Mouse (Mus musculus) myocyte (in vitro differentiated cells): ENCODE results near the gene Pagr1b. TPM values are rescaled to one million over a fixed set of nuclear protein-coding genes. Genes with fewer than 3 reads are reported as not detected.

Experiments used
- H3K27me3 ChIP-seq: one replicate; pipeline ENCODE4 v1.6.1; 2011; ENCODE audit not compliant: control insufficient read depth, insufficient read depth, insufficient read length
- H3K36me3 ChIP-seq: one replicate; pipeline ENCODE4 v1.6.1; 2011; ENCODE audit not compliant: control insufficient read depth, insufficient read depth
- H3K4me2 ChIP-seq: one replicate; pipeline ENCODE4 v1.6.1; 2011; ENCODE audit warnings: low read depth, control low read depth
- H3K4me3 ChIP-seq: one replicate; pipeline ENCODE4 v1.5.1; 2011; ENCODE audit warnings: mild to moderate bottlenecking, control low read depth, moderate library complexity
- H3K79me2 ChIP-seq: one replicate; pipeline ENCODE4 v1.6.1; 2011; ENCODE audit not compliant: control insufficient read depth, insufficient read depth
- H3ac ChIP-seq: one replicate; pipeline ENCODE4 v1.6.1; 2011; ENCODE audit not compliant: control insufficient read depth, insufficient read length
- CEBPB ChIP-seq: IDR thresholded peaks from 2 replicates; pipeline ENCODE4 v1.6.1; 2011; ENCODE audit warnings: mild to moderate bottlenecking, moderate library complexity; ENCODE audit not compliant: poor library complexity, insufficient read depth, severe bottlenecking
- E2F4 ChIP-seq: IDR thresholded peaks from one replicate; pipeline ENCODE4 v1.6.1; 2011; ENCODE audit warnings: mild to moderate bottlenecking, control low read depth, moderate library complexity; ENCODE audit not compliant: insufficient read depth
- MAX ChIP-seq: IDR thresholded peaks from one replicate; pipeline ENCODE4 v1.6.1; 2011; ENCODE audit warnings: low read depth, mild to moderate bottlenecking, control low read depth
- MYOD1 ChIP-seq, 3 experiments: IDR thresholded peaks; one replicate each; pipeline ENCODE4 v1.6.1; 2011; ENCODE audit warnings: control low read depth in 2 of 3, low read depth in 2 of 3, mild to moderate bottlenecking in 2 of 3, moderate library complexity in 1 of 3; ENCODE audit not compliant: insufficient read length in 2 of 3, control insufficient read depth in 1 of 3
- MYOG ChIP-seq, 3 experiments: IDR thresholded peaks; one replicate each; pipeline ENCODE4 v1.6.1; 2011; ENCODE audit warnings: control low read depth in 2 of 3, low read depth in 2 of 3, mild to moderate bottlenecking in 2 of 3; ENCODE audit not compliant: insufficient read length in 2 of 3, control insufficient read depth in 1 of 3, insufficient read depth in 1 of 3
- POLR2A ChIP-seq: IDR thresholded peaks from one replicate; pipeline ENCODE4 v1.6.1; 2011; ENCODE audit warnings: low read depth, mild to moderate bottlenecking, control low read depth, moderate library complexity; ENCODE audit not compliant: insufficient read length
- POLR2AphosphoS2 ChIP-seq: IDR thresholded peaks from one replicate; pipeline ENCODE4 v1.6.1; 2011; ENCODE audit warnings: low read depth, control low read depth; ENCODE audit not compliant: insufficient read length
- REST ChIP-seq: IDR thresholded peaks from one replicate; pipeline ENCODE4 v1.6.1; 2011; ENCODE audit warnings: mild to moderate bottlenecking, control low read depth, moderate library complexity; ENCODE audit not compliant: insufficient read depth, insufficient read length
- SRF ChIP-seq: IDR thresholded peaks from one replicate; pipeline ENCODE4 v1.6.1; 2011; ENCODE audit warnings: low read depth; ENCODE audit not compliant: control insufficient read depth, insufficient read length
- TCF12 ChIP-seq: IDR thresholded peaks from one replicate; pipeline ENCODE4 v1.6.1; 2011; ENCODE audit warnings: mild to moderate bottlenecking, control low read depth; ENCODE audit not compliant: poor library complexity, insufficient read depth, severe bottlenecking
- TCF3 ChIP-seq: IDR thresholded peaks from one replicate; pipeline ENCODE4 v1.6.1; 2011; ENCODE audit warnings: low read depth, control low read depth; ENCODE audit not compliant: insufficient read length
- USF1 ChIP-seq: IDR thresholded peaks from one replicate; pipeline ENCODE4 v1.6.1; 2011; ENCODE audit warnings: low read depth, mild to moderate bottlenecking, control low read depth, moderate library complexity
- polyA plus RNA-seq: library from polyadenylated mRNA; unstranded; fragments of >200 nt; fragmentation: generic; extraction: Trizol; gene quantifications from one replicate; pipeline ENCODE4 v1.2.1, GENCODE M21; 2012; ENCODE audit warnings: missing spikeins

The Pagr1b gene
- polyA plus RNA-seq, 1 experiment = 0.95 TPM

DNA sequence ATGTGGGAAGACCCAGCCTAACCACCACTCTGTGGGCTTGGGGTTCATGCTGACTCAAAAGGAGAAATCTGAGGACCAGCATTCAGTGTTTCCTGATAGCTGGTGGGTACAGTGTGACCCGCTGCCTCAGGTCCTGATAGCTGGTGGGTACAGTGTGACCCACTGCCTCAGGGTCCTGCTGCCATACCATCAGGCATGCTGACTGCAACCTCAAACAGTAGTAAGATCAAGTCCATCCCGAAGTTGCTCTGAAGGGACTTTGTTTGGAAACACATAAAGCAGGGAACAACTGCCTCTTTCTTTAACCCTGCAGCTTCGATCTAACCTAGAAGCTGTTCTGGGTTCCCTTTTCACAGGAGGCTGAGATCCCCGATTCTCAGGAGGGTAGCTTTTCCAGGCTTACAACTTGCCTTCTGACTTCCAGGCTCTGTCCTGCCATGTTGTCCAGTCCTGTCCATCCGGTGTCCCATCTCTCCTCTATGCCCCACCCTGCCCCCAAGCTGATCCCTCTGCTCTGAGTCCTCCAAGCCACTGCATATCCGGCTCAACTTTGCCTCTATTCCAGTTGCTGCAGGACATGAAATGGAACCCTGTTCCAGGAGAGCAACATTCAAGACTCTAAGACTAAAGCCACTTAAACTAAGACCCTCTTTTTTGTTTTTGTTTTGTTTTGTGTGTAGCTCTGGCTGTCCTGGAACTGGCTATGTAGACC, 8.8 kb downstream of the Pagr1b start:
- no peaks in the 10 kb centered on the region for H3K36me3 ChIP-seq
- TF ChIP-seq CEBPB (no peak), MYOG (IDR thresholded peaks at IDR 0.05; ENCODE audit: control insufficient read depth in 1 of 3, insufficient read depth in 1 of 3, insufficient read length in 2 of 3, low read depth in 2 of 3) (no peak), SRF (no peak), POLR2A (no peak), REST (no peak), MYOD1 (IDR thresholded peaks at IDR 0.05; ENCODE audit: control insufficient read depth in 1 of 3, insufficient read length in 2 of 3, low read depth in 2 of 3) (no peak), MAX (no peak), USF1 (no peak), TCF3 (no peak), TCF12 (no peak), E2F4 (no peak), POLR2AphosphoS2 (no peak)
- H3ac ChIP-seq = no peak overlapping the region
- no peak overlapping the region for H3K4me3 ChIP-seq
- peaks cover 17% of the 10 kb centered on the region for H3K79me2 ChIP-seq
- no peak overlapping the region for H3K4me2 ChIP-seq
- H3K27me3 ChIP-seq = no peaks in the 10 kb centered on the region

DNA sequence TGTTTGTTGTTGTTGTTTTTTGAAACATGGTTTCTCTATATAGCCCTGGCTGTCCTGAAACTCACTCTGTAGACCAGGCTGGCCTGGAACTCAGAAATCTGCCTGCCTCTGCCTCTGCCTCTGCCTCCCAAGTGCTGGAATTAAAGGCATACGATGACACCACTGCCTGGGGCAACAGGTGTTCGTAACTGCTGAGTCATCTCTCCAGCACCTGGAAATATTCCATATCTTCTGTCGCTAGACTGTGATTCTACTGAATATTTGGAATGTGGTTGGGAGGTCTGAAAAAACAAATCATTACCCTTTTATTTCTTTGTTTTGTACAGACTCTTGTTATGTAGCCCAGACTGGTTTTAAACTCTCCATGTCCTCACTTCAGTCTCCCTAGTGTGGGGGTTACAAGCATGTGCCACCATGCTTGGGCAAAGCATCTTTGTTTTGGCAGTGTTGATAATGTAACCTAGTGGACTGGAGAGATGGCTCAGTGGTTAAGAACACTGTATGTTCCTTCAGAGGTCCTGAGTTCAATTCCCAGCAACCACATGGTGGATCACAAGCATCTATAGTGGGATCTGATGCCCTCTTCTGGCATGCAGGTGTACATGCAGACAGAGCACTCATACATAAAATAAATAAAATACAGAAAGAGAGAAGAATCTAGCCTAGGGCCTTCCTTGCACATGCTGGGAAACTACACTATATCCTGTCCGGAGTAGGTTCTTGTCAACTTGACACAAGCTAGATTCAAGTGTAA, 12.0 kb downstream of the Pagr1b start:
- Histone ChIP-seq H3K79me2 (peaks cover 6% of the 10 kb centered on the region), H3ac (no peak overlapping the region)

GRCm38 (mm10) chr7:127003620-127004019, 12.7 kb downstream of the Pagr1b start:
- no peak overlapping the region for H3K4me2 ChIP-seq
- H3K79me2 ChIP-seq = peaks cover 6% of the 10 kb centered on the region
- no peak overlapping the region for H3ac ChIP-seq
- H3K4me3 ChIP-seq = no peak overlapping the region
- TF ChIP-seq MYOG (IDR thresholded peaks at IDR 0.05; ENCODE audit: control insufficient read depth in 1 of 3, insufficient read depth in 1 of 3, insufficient read length in 2 of 3, low read depth in 2 of 3) (no peak), E2F4 (no peak), SRF (no peak), TCF3 (no peak), CEBPB (no peak), MYOD1 (IDR thresholded peaks at IDR 0.05; ENCODE audit: control insufficient read depth in 1 of 3, insufficient read length in 2 of 3, low read depth in 2 of 3) (no peak), POLR2A (no peak)
- H3K27me3 ChIP-seq = no peaks in the 10 kb centered on the region
- H3K36me3 ChIP-seq = no peaks in the 10 kb centered on the region

More for the DNA sequence above, 12.0 kb downstream of the Pagr1b start:
- no peak overlapping the region for H3K4me3 ChIP-seq
- no peaks in the 10 kb centered on the region for H3K27me3 ChIP-seq
- TF ChIP-seq MYOD1 (IDR thresholded peaks at IDR 0.05; ENCODE audit: control insufficient read depth in 1 of 3, insufficient read length in 2 of 3, low read depth in 2 of 3) (peak in 2 of 3 experiments; percentile 56 to 69), POLR2AphosphoS2 (no peak), TCF3 (no peak), REST (no peak)
- no peaks in the 10 kb centered on the region for H3K36me3 ChIP-seq
- H3K4me2 ChIP-seq = no peak overlapping the region

DNA sequence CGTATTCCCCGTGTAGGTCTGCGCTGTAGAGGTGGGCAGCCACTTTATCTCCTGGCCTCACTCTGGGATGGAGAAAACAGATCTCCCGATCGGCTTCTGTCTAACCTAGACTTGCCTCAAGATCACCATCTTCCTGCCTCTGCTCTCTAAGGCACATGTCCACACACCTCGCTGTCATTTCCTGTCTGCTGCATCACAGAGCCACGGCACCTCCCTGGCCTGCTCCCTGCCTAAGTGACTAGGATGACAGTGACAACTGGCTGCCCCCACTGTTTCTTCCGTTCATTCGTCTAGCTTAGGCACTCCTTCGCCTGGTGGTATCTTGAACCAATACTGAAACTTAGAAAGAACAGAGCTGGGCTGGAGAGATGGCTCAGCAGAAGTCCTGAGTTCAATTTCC, 16.7 kb downstream of the Pagr1b start:
- H3K4me3 ChIP-seq = no peak overlapping the region
- no peaks in the 10 kb centered on the region for H3K79me2 ChIP-seq
- H3K36me3 ChIP-seq = peaks cover 5% of the 10 kb centered on the region
- TF ChIP-seq POLR2AphosphoS2 (no peak), REST (no peak), MAX (no peak), E2F4 (no peak), TCF3 (no peak), MYOD1 (IDR thresholded peaks at IDR 0.05; ENCODE audit: control insufficient read depth in 1 of 3, insufficient read length in 2 of 3, low read depth in 2 of 3) (no peak), CEBPB (no peak), TCF12 (no peak), SRF (no peak), POLR2A (no peak), MYOG (IDR thresholded peaks at IDR 0.05; ENCODE audit: control insufficient read depth in 1 of 3, insufficient read depth in 1 of 3, insufficient read length in 2 of 3, low read depth in 2 of 3) (no peak), USF1 (no peak)
- no peak overlapping the region for H3ac ChIP-seq
- no peaks in the 10 kb centered on the region for H3K27me3 ChIP-seq
- H3K4me2 ChIP-seq = no peak overlapping the region

- no peaks in the 10 kb centered on the region for H3K79me2 ChIP-seq
- TF ChIP-seq MYOG (IDR thresholded peaks at IDR 0.05; ENCODE audit: control insufficient read depth in 1 of 3, insufficient read depth in 1 of 3, insufficient read length in 2 of 3, low read depth in 2 of 3) (no peak), SRF (no peak), TCF12 (no peak), USF1 (no peak), POLR2A (no peak), CEBPB (no peak), MYOD1 (IDR thresholded peaks at IDR 0.05; ENCODE audit: control insufficient read depth in 1 of 3, insufficient read length in 2 of 3, low read depth in 2 of 3) (no peak), MAX (no peak)
- no peak overlapping the region for H3ac ChIP-seq
- H3K4me3 ChIP-seq = no peak overlapping the region
- H3K27me3 ChIP-seq = no peaks in the 10 kb centered on the region
- no peak overlapping the region for H3K4me2 ChIP-seq
- peaks cover 5% of the 10 kb centered on the region for H3K36me3 ChIP-seq
Observed at GRCm38 (mm10) chr7:126996449-126996848, 19.8 kb downstream of the Pagr1b start.
